Mouse (Mus musculus) hematopoietic multipotent progenitor cell, adult 10-12 weeks (in vitro differentiated cells): ENCODE measurements around the gene Brd7. TPM values are rescaled to one million over a fixed set of nuclear protein-coding genes. Genes with fewer than 3 reads are reported as not detected.

ENCODE experiments used
- polyA plus RNA-seq: library from polyadenylated mRNA; stranded (reverse); fragments of >175 nt; gene quantifications from 2 replicates; pipeline ENCODE4 v1.2.3, GENCODE M21; 2012; ENCODE audit warnings: low replicate concordance

Brd7 gene
- polyA plus RNA-seq, result 109 and 200 TPM in 2 replicates

DNA sequence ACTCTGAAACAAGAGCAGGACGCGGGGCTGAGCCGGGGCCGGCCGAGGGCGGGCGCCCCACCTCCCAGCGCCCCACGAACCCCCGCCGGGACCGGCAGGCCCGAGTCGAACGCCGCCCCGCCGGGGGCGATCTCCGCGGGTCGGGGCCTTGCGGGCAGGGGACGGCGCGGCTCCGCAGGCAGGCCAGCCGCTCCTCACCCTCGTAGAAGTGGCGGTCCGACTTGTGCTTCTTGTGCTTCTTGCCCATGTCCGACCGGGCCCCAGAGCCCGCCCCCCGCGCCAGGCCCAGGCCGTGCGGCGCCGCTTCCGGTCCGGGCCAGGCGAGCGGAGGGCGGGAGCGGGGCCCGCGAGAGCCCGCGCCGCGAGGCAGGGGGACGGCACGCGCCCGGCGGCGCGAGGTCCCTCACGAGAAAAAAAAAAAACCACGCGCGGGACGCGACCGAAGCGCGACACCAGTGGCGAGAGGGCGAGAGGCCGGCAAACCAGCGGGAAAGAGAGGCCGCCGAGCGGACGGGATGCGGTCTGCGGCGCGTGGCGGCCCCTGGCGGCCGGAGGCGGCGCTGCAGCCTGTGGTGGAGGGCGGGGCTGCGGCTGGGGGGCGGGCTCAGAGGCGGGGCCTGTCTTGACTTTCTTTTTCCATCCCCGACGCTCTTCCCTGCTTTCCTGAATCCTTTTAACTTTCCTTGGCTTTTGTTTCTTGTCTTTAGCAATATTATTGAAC lies at the start of gene Brd7:
TSS of gene Brd7 (minus strand) at position 487 of the 721 bp plus-strand sequence.

Other genes with a start within 250 kb of the Brd7 start
- 6.2 and 10.5 TPM in 2 replicates for gene Cnep1r1, start 243.4 kb downstream of the Brd7 start, polyA plus RNA-seq
- 6.1 and 7.3 TPM in 2 replicates for gene Heatr3, start 224.3 kb downstream of the Brd7 start, polyA plus RNA-seq
- 11.3 and 34.2 TPM in 2 replicates for gene Tent4b, start 163.0 kb downstream of the Brd7 start, polyA plus RNA-seq
- 41.3 and 153 TPM in 2 replicates for gene Adcy7, start 89.8 kb downstream of the Brd7 start, polyA plus RNA-seq
- 1.7 and 2.5 TPM in 2 replicates for gene Nkd1, start 159.2 kb upstream of the Brd7 start, polyA plus RNA-seq